Mouse (Mus musculus): Measurements from ENCODE around the gene Gm17720. TPM values are rescaled to one million over a fixed set of nuclear protein-coding genes. Genes with fewer than 3 reads are reported as not detected.

Gm17720 gene
- not detected in 2 replicates for polyA plus RNA-seq (2015; fragmentation: Nextera tagmentation; extraction: Ambion mirVana)

GRCm38 (mm10) chr8:110102653-110103052 is at the start of gene Gm17720:
Gene Gm17720 (minus strand): TSS chr8:110102753.
- 58% methylated on average over 3 of the region's 3 CpGs for WGBS (ENCODE audit: insufficient replicate concordance)

GRCm38 (mm10) chr8:110145538-110145937 is 43.0 kb upstream of the Gm17720 start:
- Histone ChIP-seq H3K9ac (no peak overlapping the region), H3K4me1 (replicated peaks) (no peaks in the 10 kb centered on the region), H3K9me3 (replicated peaks) (no peaks in the 10 kb centered on the region), H3K27ac (replicated peaks) (no peak overlapping the region), H3K36me3 (replicated peaks) (no peaks in the 10 kb centered on the region), H3K4me3 (replicated peaks) (no peak overlapping the region), H3K27me3 (no peaks in the 10 kb centered on the region), H3K4me2 (no peak overlapping the region)
- ATAC-seq (ENCODE audit: insufficient read depth), result no peak
- WGBS (ENCODE audit: insufficient replicate concordance), result 2% methylated on average over 4 of the region's 4 CpGs

More at GRCm38 (mm10) chr8:110102653-110103052, at the start of gene Gm17720:
- Histone ChIP-seq H3K27me3 (no peaks in the 10 kb centered on the region), H3K4me1 (replicated peaks) (no peaks in the 10 kb centered on the region), H3K27ac (replicated peaks) (no peak within 1 kb of the TSS), H3K9me3 (replicated peaks) (no peaks in the 10 kb centered on the region), H3K36me3 (replicated peaks) (no peaks in the 10 kb centered on the region), H3K4me3 (replicated peaks) (no peak within 1 kb of the TSS), H3K4me2 (no peak within 1 kb of the TSS), H3K9ac (no peak within 1 kb of the TSS)
- no peak for ATAC-seq (ENCODE audit: insufficient read depth)

GRCm38 (mm10) chr8:110140770-110141169 is 38.2 kb upstream of the Gm17720 start:
- Histone ChIP-seq H3K4me2 (no peak overlapping the region), H3K36me3 (replicated peaks) (no peaks in the 10 kb centered on the region), H3K4me3 (replicated peaks) (no peak overlapping the region), H3K27me3 (no peaks in the 10 kb centered on the region), H3K9me3 (replicated peaks) (no peaks in the 10 kb centered on the region), H3K27ac (replicated peaks) (no peak overlapping the region), H3K9ac (no peak overlapping the region), H3K4me1 (replicated peaks) (no peaks in the 10 kb centered on the region)
- WGBS (ENCODE audit: insufficient replicate concordance), result 36% methylated on average over 4 of the region's 4 CpGs
- ATAC-seq (ENCODE audit: insufficient read depth), result no peak

- ATAC-seq (ENCODE audit: insufficient read depth), result no peak
- Histone ChIP-seq H3K27ac (replicated peaks) (no peak overlapping the region), H3K4me3 (replicated peaks) (no peak overlapping the region), H3K9me3 (replicated peaks) (no peaks in the 10 kb centered on the region), H3K4me1 (replicated peaks) (no peaks in the 10 kb centered on the region), H3K27me3 (no peaks in the 10 kb centered on the region), H3K36me3 (replicated peaks) (no peaks in the 10 kb centered on the region), H3K9ac (no peak overlapping the region), H3K4me2 (no peak overlapping the region)
- 25% methylated on average over 3 of the region's 3 CpGs for WGBS (ENCODE audit: insufficient replicate concordance)
Observed at GRCm38 (mm10) chr8:110140156-110140555, 37.6 kb upstream of the Gm17720 start.

- WGBS (ENCODE audit: insufficient replicate concordance), result 60% methylated on average over 7 of the region's 7 CpGs
- no peaks in the 10 kb centered on the region for H3K4me1 ChIP-seq (replicated peaks)
- H3K36me3 ChIP-seq (replicated peaks), result no peaks in the 10 kb centered on the region
- no peak overlapping the region for H3K9ac ChIP-seq
- H3K4me3 ChIP-seq (replicated peaks), result no peak overlapping the region
- H3K27me3 ChIP-seq, result no peaks in the 10 kb centered on the region
- H3K9me3 ChIP-seq (replicated peaks), result no peaks in the 10 kb centered on the region
- no peak overlapping the region for H3K27ac ChIP-seq (replicated peaks)
- ATAC-seq (ENCODE audit: insufficient read depth), result no peak
- H3K4me2 ChIP-seq, result no peak overlapping the region
Observed at GRCm38 (mm10) chr8:110135515-110135914, 33.0 kb upstream of the Gm17720 start.

- no peak overlapping the region for H3K9ac ChIP-seq
- ATAC-seq (ENCODE audit: insufficient read depth), result no peak
- H3K36me3 ChIP-seq (replicated peaks), result no peaks in the 10 kb centered on the region
- no peak overlapping the region for H3K4me2 ChIP-seq
- no peaks in the 10 kb centered on the region for H3K4me1 ChIP-seq (replicated peaks)
- H3K9me3 ChIP-seq (replicated peaks), result no peaks in the 10 kb centered on the region
- no peak overlapping the region for H3K4me3 ChIP-seq (replicated peaks)
- 80% methylated on average over 8 of the region's 8 CpGs for WGBS (ENCODE audit: insufficient replicate concordance)
- H3K27ac ChIP-seq (replicated peaks), result no peak overlapping the region
- H3K27me3 ChIP-seq, result no peaks in the 10 kb centered on the region
Observed at GRCm38 (mm10) chr8:110134236-110134635, 31.7 kb upstream of the Gm17720 start.

GRCm38 (mm10) chr8:110130537-110130936 is 28.0 kb upstream of the Gm17720 start:
- no peak overlapping the region for H3K4me3 ChIP-seq (replicated peaks)
- H3K9ac ChIP-seq, result no peak overlapping the region
- no peaks in the 10 kb centered on the region for H3K27me3 ChIP-seq
- H3K27ac ChIP-seq (replicated peaks), result no peak overlapping the region
- no peak for ATAC-seq (ENCODE audit: insufficient read depth)
- no peak overlapping the region for H3K4me2 ChIP-seq
- H3K4me1 ChIP-seq (replicated peaks), result no peaks in the 10 kb centered on the region
- 17% methylated on average over 13 of the region's 13 CpGs for WGBS (ENCODE audit: insufficient replicate concordance)
- no peaks in the 10 kb centered on the region for H3K36me3 ChIP-seq (replicated peaks)
- no peaks in the 10 kb centered on the region for H3K9me3 ChIP-seq (replicated peaks)

GRCm38 (mm10) chr8:110119715-110120114 is 17.2 kb upstream of the Gm17720 start:
- WGBS (ENCODE audit: insufficient replicate concordance), result 39% methylated on average over 6 of the region's 6 CpGs
- Histone ChIP-seq H3K4me2 (no peak overlapping the region), H3K36me3 (replicated peaks) (no peaks in the 10 kb centered on the region), H3K4me3 (replicated peaks) (no peak overlapping the region), H3K9me3 (replicated peaks) (no peaks in the 10 kb centered on the region), H3K9ac (no peak overlapping the region), H3K27me3 (no peaks in the 10 kb centered on the region), H3K27ac (replicated peaks) (no peak overlapping the region), H3K4me1 (replicated peaks) (no peaks in the 10 kb centered on the region)
- ATAC-seq (ENCODE audit: insufficient read depth), result no peak

- no peaks in the 10 kb centered on the region for H3K36me3 ChIP-seq (replicated peaks)
- ATAC-seq (ENCODE audit: insufficient read depth), result no peak
- no peak overlapping the region for H3K27ac ChIP-seq (replicated peaks)
- H3K27me3 ChIP-seq, result no peaks in the 10 kb centered on the region
- 70% methylated on average over 15 of the region's 15 CpGs for WGBS (ENCODE audit: insufficient replicate concordance)
- no peak overlapping the region for H3K9ac ChIP-seq
- no peaks in the 10 kb centered on the region for H3K4me1 ChIP-seq (replicated peaks)
- H3K9me3 ChIP-seq (replicated peaks), result no peaks in the 10 kb centered on the region
- no peak overlapping the region for H3K4me3 ChIP-seq (replicated peaks)
- H3K4me2 ChIP-seq, result no peak overlapping the region
Observed at GRCm38 (mm10) chr8:110101676-110102075, 877 bp downstream of the Gm17720 start.

- WGBS (ENCODE audit: insufficient replicate concordance), result 79% methylated on average over 12 of the region's 12 CpGs
- Histone ChIP-seq H3K4me2 (no peak within 1 kb of the TSS), H3K4me1 (replicated peaks) (no peaks in the 10 kb centered on the region), H3K27ac (replicated peaks) (no peak within 1 kb of the TSS), H3K36me3 (replicated peaks) (no peaks in the 10 kb centered on the region), H3K9ac (no peak within 1 kb of the TSS), H3K4me3 (replicated peaks) (no peak within 1 kb of the TSS), H3K27me3 (no peaks in the 10 kb centered on the region), H3K9me3 (replicated peaks) (no peaks in the 10 kb centered on the region)
- ATAC-seq (ENCODE audit: insufficient read depth), result no peak
Observed at GRCm38 (mm10) chr8:110100907-110101306, 1.6 kb downstream of the Gm17720 start, which contains the start of gene Gm21964. Gene Gm21964 (plus strand): TSS chr8:110101207.

GRCm38 (mm10) chr8:110091869-110092268 is 10.7 kb downstream of the Gm17720 start:
- Histone ChIP-seq H3K27me3 (no peaks in the 10 kb centered on the region), H3K36me3 (replicated peaks) (peaks cover 17% of the 10 kb centered on the region), H3K4me1 (replicated peaks) (no peaks in the 10 kb centered on the region), H3K9ac (no peak overlapping the region), H3K4me3 (replicated peaks) (no peak overlapping the region), H3K4me2 (no peak overlapping the region), H3K9me3 (replicated peaks) (no peaks in the 10 kb centered on the region), H3K27ac (replicated peaks) (no peak overlapping the region)
- 33% methylated on average over 1 of the region's 1 CpGs for WGBS (ENCODE audit: insufficient replicate concordance)
- no peak for ATAC-seq (ENCODE audit: insufficient read depth)

GRCm38 (mm10) chr8:110082416-110083105 is 20.0 kb downstream of the Gm17720 start:
- Histone ChIP-seq H3K4me2 (no peak overlapping the region), H3K4me3 (replicated peaks) (no peak overlapping the region), H3K9ac (no peak overlapping the region), H3K27ac (replicated peaks) (no peak overlapping the region), H3K4me1 (replicated peaks) (peaks cover 10% of the 10 kb centered on the region; the same call in 1 of the 2 replicates), H3K9me3 (replicated peaks) (no peaks in the 10 kb centered on the region), H3K27me3 (no peaks in the 10 kb centered on the region), H3K36me3 (replicated peaks) (no peaks in the 10 kb centered on the region)
- ATAC-seq (ENCODE audit: insufficient read depth), result no peak
- 71% methylated on average over 11 of the region's 11 CpGs for WGBS (ENCODE audit: insufficient replicate concordance)
